Mouse (Mus musculus): ENCODE results near the gene Gapt. TPM values are rescaled to one million over a fixed set of nuclear protein-coding genes. Genes with fewer than 3 reads are reported as not detected.
"Not testable (repeated sequence)": the region's sequence is repeated elsewhere in the genome, so short reads cannot be mapped to it uniquely, and the experiment has no call there.

The Gapt gene
- 0.41 and 0.86 TPM in 2 replicates for polyA plus RNA-seq (2012; rRNA removed)

GRCm38 (mm10) chr13:110356941-110357340, at the start of gene Gapt:
Gene Gapt, minus strand, starts transcription at chr13:110357199.
- DNase-seq (ENCODE audit: low read depth): no peak

DNA sequence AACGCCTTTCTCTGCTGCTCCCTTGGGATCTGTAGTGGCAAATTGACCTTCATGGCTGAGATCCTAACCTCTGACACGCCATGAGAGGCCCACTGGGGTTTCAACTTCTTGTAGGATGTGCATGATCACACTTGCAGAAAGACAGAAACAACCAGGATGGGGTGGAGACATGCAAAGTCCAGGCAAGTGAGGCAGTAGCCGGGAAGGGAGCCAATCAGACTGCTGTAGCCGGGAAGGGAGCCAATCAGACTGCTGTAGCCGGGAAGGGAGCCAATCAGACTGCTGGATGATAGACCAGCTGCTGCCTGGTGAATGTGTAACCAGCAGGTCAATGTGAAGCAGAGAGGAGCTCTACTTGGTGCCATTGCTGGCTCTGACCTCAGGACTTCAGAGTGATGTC, 49.2 kb upstream of the Gapt start:
- no peak for DNase-seq (ENCODE audit: low read depth)

DNA sequence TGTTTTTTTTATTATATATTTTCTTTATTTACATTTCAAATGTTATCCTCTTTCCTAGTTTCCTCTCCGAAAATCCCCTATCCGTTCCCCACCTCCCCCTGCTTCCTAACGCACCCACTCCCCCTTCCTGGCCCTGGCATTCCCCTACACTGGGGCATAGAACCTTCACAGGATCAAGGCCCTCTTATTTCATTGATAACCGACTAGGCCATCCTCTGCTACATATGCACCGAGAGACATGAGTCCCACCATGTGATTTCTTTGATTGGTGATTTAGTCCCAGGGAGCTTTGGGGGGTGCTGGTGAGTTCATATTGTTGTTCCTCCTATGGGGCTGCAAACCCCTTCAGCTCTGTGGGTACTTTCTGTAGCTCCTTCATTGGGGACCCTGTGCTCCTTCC, 47.7 kb upstream of the Gapt start:
- DNase-seq (ENCODE audit: low read depth): not testable (repeated sequence)

- DNase-seq (ENCODE audit: low read depth): no peak
These were observed 47.1 kb upstream of the Gapt start for GRCm38 (mm10) chr13:110404059-110404458.

DNA sequence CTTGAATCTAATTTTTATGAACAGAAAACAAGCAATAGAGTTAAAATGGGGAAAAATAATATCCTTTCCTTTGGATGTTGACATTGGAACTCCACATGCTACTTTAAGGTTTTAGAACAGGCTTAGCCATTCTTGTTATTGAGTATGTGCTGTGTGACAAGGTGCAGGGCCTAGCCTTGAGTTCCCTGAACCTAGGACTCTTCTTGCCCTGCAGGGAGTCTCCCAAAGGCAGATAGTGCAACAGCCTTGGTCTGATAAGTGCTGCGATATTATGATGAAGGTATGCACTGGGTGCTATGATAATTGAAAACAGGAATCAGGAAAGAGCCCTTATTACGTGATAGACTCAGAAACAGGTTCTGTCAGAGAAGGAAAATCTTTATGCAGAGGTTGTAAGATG, 44.9 kb upstream of the Gapt start:
- DNase-seq (ENCODE audit: low read depth): no peak

DNA sequence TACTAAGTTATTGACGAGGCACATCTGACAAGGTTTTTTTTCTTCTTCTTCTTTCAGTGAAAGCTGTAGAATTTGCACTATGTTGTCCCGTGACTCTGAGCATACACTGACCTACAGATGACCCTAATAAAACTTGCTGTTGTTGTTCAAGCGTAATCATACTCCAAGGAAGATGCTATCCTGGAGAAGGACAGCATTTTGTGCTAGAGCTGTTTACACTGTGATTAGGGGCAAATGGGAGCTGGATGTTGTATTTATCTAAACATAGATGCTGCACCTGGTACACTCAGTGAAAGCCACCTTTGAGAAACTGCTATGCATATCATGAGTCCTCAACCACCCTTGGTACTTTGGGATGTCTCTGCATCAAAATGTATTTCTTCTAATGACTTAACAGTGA, 44.4 kb upstream of the Gapt start:
- no peak for DNase-seq (ENCODE audit: low read depth)

DNA sequence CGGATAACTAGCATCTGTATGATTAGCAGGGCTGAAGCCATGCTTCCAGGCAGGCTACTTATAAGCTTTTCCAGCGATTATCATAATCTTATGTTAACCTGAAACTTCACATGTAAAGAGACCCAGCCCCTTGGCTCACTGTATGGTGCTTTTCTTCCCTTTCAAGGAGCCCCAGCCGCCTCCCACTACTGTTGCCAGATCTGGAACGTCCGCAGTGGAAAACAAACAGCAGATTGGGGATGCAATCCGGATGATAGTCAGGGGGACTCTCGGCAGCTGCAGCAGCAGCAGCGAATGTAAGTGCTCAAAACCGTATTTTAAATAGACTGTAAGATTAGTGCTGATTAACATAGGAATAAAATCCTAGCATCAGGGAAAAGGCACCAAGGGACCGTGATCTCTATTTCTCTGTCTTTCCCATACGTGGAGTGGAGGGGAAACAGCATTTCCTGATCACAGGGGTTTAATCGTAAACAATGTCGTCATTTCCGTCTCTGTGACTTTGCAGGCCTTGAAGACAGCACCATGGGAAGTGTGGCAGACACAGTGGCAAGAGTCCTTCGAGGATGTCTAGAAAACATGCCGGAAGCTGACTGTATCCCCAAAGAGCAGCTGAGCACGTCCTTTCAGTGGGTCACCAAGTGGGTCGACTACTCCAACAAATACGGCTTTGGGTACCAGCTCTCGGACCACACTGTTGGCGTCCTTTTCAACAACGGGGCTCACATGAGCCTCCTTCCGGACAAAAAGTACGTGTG, 41.7 kb upstream of the Gapt start:
- no peak for DNase-seq (ENCODE audit: low read depth)

GRCm38 (mm10) chr13:110397750-110398149, 40.8 kb upstream of the Gapt start:
- no peak for DNase-seq (ENCODE audit: low read depth)

DNA sequence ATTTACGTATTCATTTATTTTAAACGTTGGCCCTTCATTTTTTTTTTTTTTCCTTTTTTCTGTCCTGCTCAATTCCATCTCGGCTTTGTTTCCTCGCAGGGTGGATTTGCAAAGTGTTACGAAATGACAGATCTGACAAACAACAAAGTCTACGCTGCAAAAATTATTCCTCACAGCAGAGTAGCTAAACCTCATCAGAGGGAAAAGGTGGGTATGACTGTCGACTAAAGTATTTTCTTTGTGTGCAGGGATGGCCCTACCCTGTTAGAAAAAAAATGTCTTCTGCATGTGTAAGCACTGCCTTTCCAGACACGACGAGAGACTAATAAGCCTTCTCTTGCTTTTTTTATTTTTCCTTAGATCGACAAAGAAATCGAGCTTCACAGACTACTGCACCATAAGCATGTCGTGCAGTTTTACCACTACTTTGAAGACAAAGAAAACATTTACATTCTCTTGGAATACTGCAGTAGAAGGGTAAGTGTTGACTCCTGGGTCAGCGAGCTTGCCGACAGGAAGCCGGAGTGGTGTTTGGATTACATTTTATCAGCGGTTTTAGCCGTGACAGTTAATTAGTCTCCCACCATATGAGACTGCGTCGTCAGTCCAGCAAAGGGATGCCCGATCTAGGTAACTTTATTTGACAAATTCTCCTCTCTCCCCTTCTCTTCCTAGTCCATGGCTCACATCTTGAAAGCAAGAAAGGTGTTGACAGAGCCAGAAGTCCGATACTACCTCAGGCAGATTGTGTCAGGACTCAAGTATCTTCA, 39.1 kb upstream of the Gapt start:
- no peak for DNase-seq (ENCODE audit: low read depth)

- no peak for DNase-seq (ENCODE audit: low read depth)
These were observed 38.3 kb upstream of the Gapt start for GRCm38 (mm10) chr13:110395179-110395794.

GRCm38 (mm10) chr13:110394291-110395178, 37.5 kb upstream of the Gapt start, which contains the start of gene Plk2:
Gene Plk2, plus strand, starts transcription at chr13:110395046.
- DNase-seq (ENCODE audit: low read depth): no peak

- no peak for DNase-seq (ENCODE audit: low read depth)
These were observed 35.6 kb upstream of the Gapt start for GRCm38 (mm10) chr13:110392631-110393030.

DNA sequence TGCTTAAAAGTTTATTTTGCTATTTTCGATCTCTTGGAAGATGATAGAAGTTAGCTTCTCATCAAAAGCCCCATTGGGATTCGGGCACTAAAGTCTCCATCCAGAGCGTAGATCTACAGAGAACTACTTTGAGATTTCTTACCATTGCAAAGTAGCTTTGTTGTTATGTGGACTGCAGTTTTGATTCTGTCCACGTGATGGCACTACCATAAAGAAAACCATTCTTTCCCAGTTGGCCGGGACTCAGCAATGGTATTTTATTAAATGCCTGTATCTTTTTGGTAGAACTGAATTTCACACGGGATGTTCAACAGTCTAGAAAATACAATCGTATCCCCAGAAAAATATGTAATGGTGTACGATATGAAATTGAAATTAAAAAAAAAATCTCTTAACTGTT, 35.2 kb upstream of the Gapt start:
- DNase-seq (ENCODE audit: low read depth): no peak

GRCm38 (mm10) chr13:110384514-110384913, 27.5 kb upstream of the Gapt start:
- DNase-seq (ENCODE audit: low read depth): no peak

GRCm38 (mm10) chr13:110382447-110382901, 25.5 kb upstream of the Gapt start:
- DNase-seq (ENCODE audit: low read depth): no peak

DNA sequence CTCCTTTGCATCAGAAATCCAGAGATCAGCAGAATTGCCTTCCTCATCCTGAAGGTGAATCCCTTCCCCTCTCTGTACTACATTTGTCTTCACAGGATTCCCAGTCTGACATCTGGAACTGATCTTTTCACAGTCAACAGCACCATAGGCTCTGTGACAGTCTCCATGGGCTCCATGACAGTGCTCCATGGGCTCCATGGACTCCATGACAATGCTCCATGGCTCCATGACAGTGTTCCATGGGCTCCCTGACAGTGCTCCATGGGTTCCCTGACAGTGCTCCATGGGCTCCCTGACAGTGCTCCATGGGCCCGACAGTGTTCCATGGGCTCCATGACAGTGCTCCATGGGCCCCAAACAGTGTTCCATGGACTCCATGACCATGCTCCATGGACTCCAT, 12.7 kb upstream of the Gapt start:
- no peak for DNase-seq (ENCODE audit: low read depth)

DNA sequence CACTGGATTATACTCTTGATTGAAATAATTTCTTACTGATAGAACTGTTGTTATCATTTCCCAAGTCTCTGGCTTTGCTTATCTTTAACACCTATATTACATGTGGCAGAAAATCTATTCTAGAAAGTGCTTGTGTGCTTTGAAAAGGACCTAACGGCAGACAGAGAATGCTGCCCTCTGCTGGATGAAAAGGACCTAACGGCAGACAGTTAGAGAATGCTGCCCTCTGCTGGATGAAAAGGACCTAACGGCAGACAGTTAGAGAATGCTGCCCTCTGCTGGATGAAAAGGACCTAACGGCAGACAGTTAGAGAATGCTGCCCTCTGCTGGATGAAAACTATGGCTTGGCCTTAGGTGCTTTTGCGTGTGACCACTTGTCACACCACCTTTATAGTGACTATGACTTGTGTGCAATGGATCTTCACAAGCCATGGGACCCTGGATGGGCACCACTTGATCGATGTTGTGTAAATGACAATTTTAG, 11.6 kb upstream of the Gapt start:
- not testable (repeated sequence) for DNase-seq (ENCODE audit: low read depth)

DNA sequence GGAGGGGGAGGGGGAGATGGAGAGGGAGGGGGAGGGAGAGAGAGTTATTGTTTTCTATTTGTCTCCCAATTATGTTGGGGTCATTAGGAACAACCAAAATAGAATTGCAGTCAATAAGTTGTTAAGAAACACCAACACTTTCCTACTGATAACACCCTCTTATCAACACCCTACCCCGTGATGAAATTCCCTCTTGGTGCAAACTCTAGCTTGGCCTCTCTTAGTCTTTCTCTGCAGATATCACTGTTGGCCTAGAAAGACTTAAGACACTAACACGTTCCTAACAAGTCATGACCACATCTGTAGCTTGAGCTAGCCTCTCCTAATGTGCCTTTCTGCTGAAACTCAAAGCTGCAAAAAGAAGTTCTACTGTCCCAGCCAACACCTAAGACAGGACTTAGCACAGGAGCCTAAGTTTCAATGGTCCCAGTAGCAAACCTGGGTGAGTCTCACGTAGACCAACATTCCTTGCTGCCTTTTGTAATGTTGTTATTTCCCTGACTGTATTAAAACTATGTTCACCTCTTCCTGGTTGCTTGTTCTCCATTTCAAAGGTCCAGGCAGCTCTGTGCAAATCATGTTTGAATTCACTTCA, 11.1 kb upstream of the Gapt start:
- no peak for DNase-seq (ENCODE audit: low read depth)

- no peak for DNase-seq (ENCODE audit: low read depth)
These were observed 9.5 kb upstream of the Gapt start for GRCm38 (mm10) chr13:110366477-110366876.

- DNase-seq (ENCODE audit: low read depth): no peak
These were observed 6.7 kb upstream of the Gapt start for GRCm38 (mm10) chr13:110363722-110364121.

GRCm38 (mm10) chr13:110351051-110351450, 5.9 kb downstream of the Gapt start:
- no peak for DNase-seq (ENCODE audit: low read depth)
